Mouse (Mus musculus) urinary bladder, postnatal 36 days (tissue): Measurements from ENCODE around the gene Eloa.

Experiments
- DNase-seq, 2 experiments: peaks; one replicate each; pipeline ENCODE4 v3.0.0; 2022; ENCODE audit warnings: low spot score in 2 of 2, mixed read lengths in 1 of 2

Eloa gene

GRCm38 (mm10) chr4:136030968-136031909 is 9.7 kb upstream of the Eloa start:
- DNase-seq = peak; percentile 14 to 21

- DNase-seq = no peak
These were observed 7.1 kb upstream of the Eloa start for GRCm38 (mm10) chr4:136028689-136029088.

- DNase-seq = no peak
These were observed 6.6 kb upstream of the Eloa start for GRCm38 (mm10) chr4:136028132-136028564.

GRCm38 (mm10) chr4:136027416-136028131 is 6.0 kb upstream of the Eloa start:
- DNase-seq = no peak

GRCm38 (mm10) chr4:136025350-136025749 is 3.8 kb upstream of the Eloa start:
- no peak for DNase-seq

GRCm38 (mm10) chr4:136022924-136023323 is 1.4 kb upstream of the Eloa start:
- DNase-seq = no peak

GRCm38 (mm10) chr4:136020743-136021548 is 617 bp downstream of the Eloa start:
- DNase-seq = peak; percentile 12 to 18

- no peak for DNase-seq
These were observed 5.4 kb downstream of the Eloa start for GRCm38 (mm10) chr4:136016059-136016602.

- no peak for DNase-seq
These were observed 11.0 kb downstream of the Eloa start for GRCm38 (mm10) chr4:136010586-136010985.

- no peak for DNase-seq
These were observed 12.6 kb downstream of the Eloa start for GRCm38 (mm10) chr4:136008782-136009447.

- DNase-seq = no peak
These were observed 14.7 kb downstream of the Eloa start for GRCm38 (mm10) chr4:136006821-136007220.

GRCm38 (mm10) chr4:136004921-136005320 is 16.6 kb downstream of the Eloa start:
- no peak for DNase-seq

- DNase-seq = no peak
These were observed 17.4 kb downstream of the Eloa start for GRCm38 (mm10) chr4:136004107-136004675.

- DNase-seq = no peak
These were observed 26.4 kb downstream of the Eloa start for GRCm38 (mm10) chr4:135995118-135995517.

- DNase-seq = no peak
These were observed 27.6 kb downstream of the Eloa start for GRCm38 (mm10) chr4:135993941-135994340.

GRCm38 (mm10) chr4:135987714-135988113 is 33.8 kb downstream of the Eloa start:
- DNase-seq = no peak

GRCm38 (mm10) chr4:135986943-135987710 is 34.4 kb downstream of the Eloa start, which contains the start of gene Pithd1:
Gene Pithd1 (minus strand): TSS chr4:135987264.
- DNase-seq = peak; percentile 86 to 91

GRCm38 (mm10) chr4:135986301-135986942 is 35.1 kb downstream of the Eloa start:
- DNase-seq = no peak

GRCm38 (mm10) chr4:135985769-135986168 is 35.8 kb downstream of the Eloa start:
- DNase-seq = no peak
